Mouse (Mus musculus): ENCODE data around the gene Wnt1. TPM values are rescaled to one million over a fixed set of nuclear protein-coding genes. Genes with fewer than 3 reads are reported as not detected.
"Not testable (repeated sequence)": the region's sequence is repeated elsewhere in the genome, so short reads cannot be mapped to it uniquely, and the experiment has no call there.

Wnt1 gene
- polyA plus RNA-seq, 1 experiment from 2014 or later, result not detected

DNA sequence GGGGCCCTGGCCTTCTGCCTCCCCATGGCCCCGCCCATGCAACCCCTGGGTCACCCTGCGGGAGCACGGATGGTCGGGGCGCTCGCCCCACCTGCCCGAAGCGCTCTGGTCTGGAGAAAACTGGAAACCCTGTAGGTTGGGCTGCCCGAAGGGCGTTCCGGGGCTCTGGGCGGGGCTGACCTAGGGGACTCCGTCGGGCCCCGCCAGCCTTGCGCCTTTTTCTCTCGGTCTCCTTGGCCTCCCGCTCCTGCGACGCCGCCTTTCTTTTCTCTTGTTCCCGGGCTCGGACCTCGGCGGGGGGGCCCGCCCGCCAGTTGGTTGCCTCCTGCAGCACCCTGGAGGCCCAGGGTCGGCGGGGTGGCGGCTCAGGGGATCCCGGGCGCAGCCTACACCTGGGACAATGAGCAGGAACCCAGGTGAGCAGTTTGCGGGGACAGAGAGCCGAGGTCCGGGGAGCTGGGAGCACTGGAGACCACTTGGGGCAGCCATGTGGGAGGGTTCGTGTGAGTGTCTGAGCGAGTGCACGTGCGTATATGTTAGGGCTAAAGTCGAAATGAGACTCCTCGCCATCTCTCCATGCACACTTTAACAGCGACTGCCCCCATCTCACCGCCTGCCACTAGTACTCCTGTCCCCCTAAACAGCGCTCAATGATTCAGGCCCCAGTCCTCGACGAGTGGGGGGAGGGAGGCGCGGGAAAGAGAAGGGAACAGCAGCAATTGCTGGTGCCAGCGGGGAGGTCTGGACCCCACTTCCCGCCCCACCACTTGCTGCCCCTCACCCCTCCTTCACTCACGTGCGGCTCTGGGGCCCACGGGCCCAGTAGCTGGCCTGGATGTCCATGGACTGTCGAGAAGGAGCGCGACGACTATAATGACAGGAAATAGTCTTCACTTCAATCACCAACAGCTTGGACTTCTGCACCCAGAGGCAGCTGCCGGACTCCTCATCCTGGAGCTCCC, 17.4 kb downstream of the Wnt1 start:
- Histone ChIP-seq H3K36me3 (ENCODE audit: insufficient read depth, low read length) (peaks cover 2% of the 10 kb centered on the region; the same call in 1 of the 2 replicates), H3K9me3 (replicated peaks; ENCODE audit: low read length) (no peaks in the 10 kb centered on the region), H3K27ac (no peak overlapping the region), H3K4me3 (replicated peaks; ENCODE audit: low read depth, low read length) (peak overlapping the region; percentile 36), H3K27me3 (ENCODE audit: insufficient read depth, low read length) (peaks cover 70% of the 10 kb centered on the region), H3K4me1 (replicated peaks; ENCODE audit: insufficient read depth, low read length) (peaks cover 21% of the 10 kb centered on the region), H3K4me2 (ENCODE audit: low read length) (peak overlapping the region; percentile 73), H3K9ac (ENCODE audit: low read depth, low read length) (0 out of 2 replicates have a peak overlapping the region, but pooled peaks have one; percentile 27)
- 2% methylated on average over 58 of the region's 58 CpGs for WGBS
- DNase-seq (ENCODE audit: low spot score), result no peak
- peak; percentile 14; the same call in 1 of the 2 replicates for ATAC-seq (replicated peaks; ENCODE audit: low FRiP score, low read depth)
- TF ChIP-seq CTCF (IDR thresholded peaks at IDR 0.05; ENCODE audit: low read depth), result no peak

DNA sequence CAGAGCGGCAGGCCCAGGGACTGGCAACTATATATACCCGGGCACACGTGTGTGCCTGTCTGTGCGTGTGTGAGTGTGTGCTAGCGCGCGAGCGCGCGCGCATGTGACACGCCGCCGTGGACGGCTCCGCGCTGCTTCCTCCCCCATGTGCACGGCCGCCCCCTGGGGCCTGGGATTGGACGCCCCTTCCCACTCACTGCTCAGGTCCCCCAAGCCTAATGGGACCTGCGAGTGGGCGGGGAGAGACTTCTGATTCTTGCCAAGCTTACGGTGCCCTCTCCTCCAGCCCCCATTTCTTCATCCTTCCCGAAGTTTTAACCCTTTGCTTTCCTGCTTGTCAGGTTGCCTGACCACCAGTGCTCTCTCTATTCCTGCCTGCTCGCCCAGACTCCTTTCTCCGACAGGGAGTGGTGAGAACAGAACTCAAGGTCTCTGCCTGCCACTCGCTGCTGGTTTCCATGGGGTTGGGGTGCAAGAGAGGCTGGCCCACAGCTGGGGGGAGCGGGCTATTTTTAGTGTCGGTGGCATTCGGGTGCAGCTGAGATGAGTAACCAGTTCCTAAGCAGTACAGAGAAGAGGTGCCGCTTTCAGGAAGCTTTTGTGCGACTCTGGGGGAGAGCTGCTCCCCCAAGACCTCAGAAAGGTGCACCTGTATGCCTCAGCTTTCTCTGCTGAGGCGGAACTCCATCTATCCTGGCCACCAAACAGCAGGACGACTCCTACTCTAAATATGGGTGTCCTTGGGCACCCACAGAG, 18.4 kb downstream of the Wnt1 start:
- ATAC-seq (replicated peaks; ENCODE audit: low FRiP score, low read depth), result no peak
- Histone ChIP-seq H3K9me3 (replicated peaks; ENCODE audit: low read length) (no peaks in the 10 kb centered on the region), H3K9ac (ENCODE audit: low read depth, low read length) (peak overlapping the region; percentile 37; the same call in 1 of the 2 replicates), H3K4me2 (ENCODE audit: low read length) (peak overlapping the region; percentile 73), H3K36me3 (ENCODE audit: insufficient read depth, low read length) (peaks cover 7% of the 10 kb centered on the region), H3K27ac (no peak overlapping the region), H3K4me1 (replicated peaks; ENCODE audit: insufficient read depth, low read length) (peaks cover 21% of the 10 kb centered on the region), H3K4me3 (replicated peaks; ENCODE audit: low read depth, low read length) (peak overlapping the region; percentile 36), H3K27me3 (ENCODE audit: insufficient read depth, low read length) (peaks cover 62% of the 10 kb centered on the region)
- WGBS, result 2% methylated on average over 31 of the region's 34 CpGs
- DNase-seq (ENCODE audit: low spot score), result no peak
- TF ChIP-seq CTCF (IDR thresholded peaks at IDR 0.05; ENCODE audit: low read depth), result no peak

DNA sequence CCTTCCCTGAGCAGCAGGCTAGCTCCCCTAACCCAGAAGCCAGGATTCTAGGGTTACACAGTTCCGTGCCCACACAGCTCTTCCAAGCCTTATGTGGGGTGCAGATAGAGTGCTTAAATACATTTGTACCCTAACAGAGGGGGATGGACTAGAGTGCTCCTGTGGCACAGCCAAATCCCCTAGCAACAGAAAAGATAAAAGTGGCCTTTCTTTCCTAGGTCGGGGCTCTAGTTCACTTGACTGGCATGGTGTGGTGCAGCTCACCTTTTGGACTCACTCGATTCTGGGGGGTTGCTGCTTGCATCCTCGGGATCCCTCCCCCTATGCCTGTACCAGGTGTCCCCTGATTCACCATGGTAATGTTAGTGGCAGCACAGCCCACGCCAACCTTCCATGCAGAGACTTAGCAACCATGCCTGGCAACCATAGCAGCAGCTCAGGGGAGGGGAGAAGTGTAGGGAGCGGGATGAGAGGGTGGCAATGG, 19.0 kb downstream of the Wnt1 start:
- peak overlapping the region; percentile 73; the same call in 1 of the 2 replicates for H3K4me2 ChIP-seq (ENCODE audit: low read length)
- DNase-seq (ENCODE audit: low spot score) (no peak), ATAC-seq (replicated peaks; ENCODE audit: low FRiP score, low read depth) (no peak)
- peaks cover 21% of the 10 kb centered on the region for H3K4me1 ChIP-seq (replicated peaks; ENCODE audit: insufficient read depth, low read length)
- peaks cover 55% of the 10 kb centered on the region for H3K27me3 ChIP-seq (ENCODE audit: insufficient read depth, low read length)
- H3K36me3 ChIP-seq (ENCODE audit: insufficient read depth, low read length), result peaks cover 13% of the 10 kb centered on the region
- no peak overlapping the region for H3K27ac ChIP-seq
- WGBS, result 10% methylated on average over 6 of the region's 6 CpGs
- peak overlapping the region; percentile 36; the same call in 1 of the 2 replicates for H3K4me3 ChIP-seq (replicated peaks; ENCODE audit: low read depth, low read length)
- H3K9ac ChIP-seq (ENCODE audit: low read depth, low read length), result 0 out of 2 replicates have a peak overlapping the region, but pooled peaks have one; percentile 8
- no peaks in the 10 kb centered on the region for H3K9me3 ChIP-seq (replicated peaks; ENCODE audit: low read length)
- no peak for TF ChIP-seq CTCF (IDR thresholded peaks at IDR 0.05; ENCODE audit: low read depth)

DNA sequence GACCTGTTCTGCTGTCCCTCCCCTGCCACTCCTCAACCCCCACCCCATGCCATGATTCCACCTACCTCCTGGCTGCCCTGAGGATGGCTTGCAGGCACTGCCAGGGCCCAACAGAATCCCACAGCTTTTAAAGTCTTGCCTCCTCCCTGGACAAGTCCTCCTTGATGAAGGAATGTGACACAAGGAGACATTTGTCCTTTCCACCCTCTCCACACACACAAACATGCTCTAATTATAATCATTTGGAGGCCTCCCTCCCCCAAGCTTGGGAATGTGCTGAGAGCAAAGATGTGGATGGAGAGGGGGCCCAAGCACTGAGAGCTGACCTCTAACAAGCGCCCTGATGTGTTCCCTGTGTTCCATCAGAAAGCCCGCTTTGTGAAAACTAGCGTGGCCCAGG, 19.7 kb downstream of the Wnt1 start, which contains the start of gene Ddn:
Gene Ddn, minus strand, starts transcription at position 101 of the 400 bp plus-strand sequence.
- Histone ChIP-seq H3K9ac (ENCODE audit: low read depth, low read length) (0 out of 2 replicates have a peak within 1 kb of the TSS, but pooled peaks have one; percentile 37), H3K27me3 (ENCODE audit: insufficient read depth, low read length) (peaks cover 52% of the 10 kb centered on the region), H3K4me2 (ENCODE audit: low read length) (peak within 1 kb of the TSS; percentile 73), H3K4me1 (replicated peaks; ENCODE audit: insufficient read depth, low read length) (peaks cover 21% of the 10 kb centered on the region), H3K27ac (no peak within 1 kb of the TSS), H3K36me3 (ENCODE audit: insufficient read depth, low read length) (peaks cover 19% of the 10 kb centered on the region), H3K9me3 (replicated peaks; ENCODE audit: low read length) (no peaks in the 10 kb centered on the region), H3K4me3 (replicated peaks; ENCODE audit: low read depth, low read length) (peak within 1 kb of the TSS; percentile 36)
- TF ChIP-seq CTCF (IDR thresholded peaks at IDR 0.05; ENCODE audit: low read depth), result no peak
- 58% methylated on average over 3 of the region's 3 CpGs for WGBS
- no peak for ATAC-seq (replicated peaks; ENCODE audit: low FRiP score, low read depth)
- DNase-seq (ENCODE audit: low spot score), result no peak

DNA sequence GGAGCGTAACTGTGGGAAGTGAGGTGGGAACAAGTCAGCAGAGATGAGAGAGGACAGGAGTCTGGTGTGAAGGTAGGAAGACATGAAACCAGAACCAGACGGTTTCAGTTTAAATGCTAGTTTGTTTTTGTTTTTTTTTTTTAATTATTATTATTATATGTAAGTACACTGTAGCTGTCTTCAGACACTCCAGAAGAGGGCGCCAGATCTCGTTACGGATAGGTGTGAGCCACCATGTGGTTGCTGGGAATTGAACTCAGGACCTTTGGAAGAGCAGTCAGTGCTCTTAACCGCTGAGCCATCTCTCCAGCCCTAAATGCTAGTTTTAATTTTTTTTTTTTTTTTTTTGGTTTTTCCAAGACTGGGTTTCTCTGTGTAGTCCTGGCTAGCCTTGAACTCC, 20.6 kb downstream of the Wnt1 start:
- not testable (repeated sequence) for H3K9me3 ChIP-seq (replicated peaks; ENCODE audit: low read length); ATAC-seq (replicated peaks; ENCODE audit: low FRiP score, low read depth); DNase-seq (ENCODE audit: low spot score); H3K9ac ChIP-seq (ENCODE audit: low read depth, low read length); H3K4me2 ChIP-seq (ENCODE audit: low read length); H3K27ac ChIP-seq; H3K4me3 ChIP-seq (replicated peaks; ENCODE audit: low read depth, low read length)
- peak; percentile 37; the same call in 1 of the 2 replicates for TF ChIP-seq CTCF (IDR thresholded peaks at IDR 0.05; ENCODE audit: low read depth)
- Histone ChIP-seq H3K4me1 (replicated peaks; ENCODE audit: insufficient read depth, low read length) (peaks cover 21% of the 10 kb centered on the region), H3K36me3 (ENCODE audit: insufficient read depth, low read length) (peaks cover 24% of the 10 kb centered on the region), H3K27me3 (ENCODE audit: insufficient read depth, low read length) (peaks cover 44% of the 10 kb centered on the region)
- WGBS, result 73% methylated on average over 6 of the region's 6 CpGs

Measured in kidney, postnatal 0 days (tissue).